Mouse (Mus musculus) erythroblast, embryonic 14.5 days (primary cell): Measurements from ENCODE around the gene Defb23.

ENCODE experiments used
- GATA1 ChIP-seq: IDR thresholded peaks from 2 replicates; pipeline ENCODE4 v1.6.1; 2012; ENCODE audit warnings: low read length, inconsistent platforms, mixed read lengths
- TAL1 ChIP-seq: IDR thresholded peaks from 3 replicates; pipeline ENCODE4 v1.6.1; 2012; ENCODE audit warnings: low read length, inconsistent platforms, mixed read lengths

DNA sequence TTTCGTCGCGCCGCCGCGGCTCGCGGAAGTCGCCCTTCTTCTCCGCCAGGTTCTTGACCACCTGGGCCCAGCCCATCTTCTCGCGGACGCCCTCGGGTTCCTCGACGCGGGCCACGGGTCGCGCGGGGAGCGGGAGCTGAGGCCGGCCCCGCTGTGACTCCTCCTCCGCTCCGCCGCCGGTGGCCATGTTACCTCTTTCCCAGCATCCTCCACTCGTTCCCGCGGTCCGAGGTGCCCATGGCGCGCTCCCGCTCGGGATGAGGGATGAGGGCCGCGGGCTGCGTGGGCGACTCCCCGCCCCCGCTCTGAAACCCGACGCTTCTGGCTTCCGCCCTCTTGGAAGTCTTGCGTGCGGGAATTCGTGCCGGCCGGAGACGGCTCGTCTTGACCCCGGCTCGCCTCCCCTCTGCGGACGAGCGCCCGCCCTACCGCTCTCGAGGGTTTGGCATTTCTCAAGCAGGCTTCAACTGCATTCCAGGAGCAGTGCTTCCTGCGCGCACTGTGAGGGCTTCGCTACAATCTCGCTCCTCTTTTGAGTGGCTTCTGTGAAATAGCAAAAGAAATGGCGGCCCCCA, 49.7 kb downstream of the Defb23 start, which contains the start of gene Zcchc3:
- TF ChIP-seq GATA1 (no peak), TAL1 (no peak)
